Mouse (Mus musculus) retina, postnatal 1 day (tissue): ENCODE results near the gene Brwd1.
"Not testable (repeated sequence)": the region's sequence is repeated elsewhere in the genome, so short reads cannot be mapped to it uniquely, and the experiment has no call there.

Experiments used
- DNase-seq: peaks from one replicate; pipeline ENCODE4 v3.0.0-alpha.2; 2012

Brwd1 gene

DNA sequence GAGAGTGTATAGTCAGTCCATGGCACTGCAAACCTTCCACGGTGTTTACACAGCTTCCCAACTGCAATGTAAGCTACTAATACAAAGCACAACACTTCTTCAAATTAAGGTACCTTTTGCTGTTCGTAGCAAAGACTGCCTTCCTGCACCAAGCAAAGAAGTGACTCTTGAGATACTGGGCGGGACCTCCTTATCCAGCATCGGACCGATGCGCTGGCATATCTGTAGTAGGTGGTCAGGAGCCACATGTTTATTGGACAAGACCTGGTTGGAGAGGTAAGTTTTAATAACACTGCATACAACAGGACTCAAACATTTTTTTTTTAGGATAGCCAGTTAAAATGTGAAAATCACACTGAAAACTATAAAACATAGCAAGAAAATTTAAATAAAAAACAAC, 14.0 kb downstream of the Brwd1 start:
- no peak for DNase-seq

DNA sequence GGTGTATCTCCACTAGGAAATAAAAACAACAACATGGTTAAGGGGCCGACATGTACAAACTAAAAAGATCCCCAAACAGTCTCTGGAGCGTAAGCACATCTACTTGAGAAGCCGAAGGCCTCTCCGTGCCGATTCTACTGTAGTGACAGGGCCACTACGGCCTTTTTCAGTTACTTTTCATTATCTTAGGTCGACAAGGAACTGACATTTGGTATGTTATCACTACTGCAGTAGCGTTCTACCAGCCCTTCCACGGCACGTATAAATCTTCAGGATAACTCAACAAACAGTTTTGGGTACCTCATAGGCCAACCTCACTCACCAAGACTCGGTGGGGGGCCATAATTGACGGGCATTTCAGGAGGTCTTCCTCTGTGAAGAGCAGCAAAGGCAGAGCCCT, 16.2 kb downstream of the Brwd1 start:
- DNase-seq: no peak

DNA sequence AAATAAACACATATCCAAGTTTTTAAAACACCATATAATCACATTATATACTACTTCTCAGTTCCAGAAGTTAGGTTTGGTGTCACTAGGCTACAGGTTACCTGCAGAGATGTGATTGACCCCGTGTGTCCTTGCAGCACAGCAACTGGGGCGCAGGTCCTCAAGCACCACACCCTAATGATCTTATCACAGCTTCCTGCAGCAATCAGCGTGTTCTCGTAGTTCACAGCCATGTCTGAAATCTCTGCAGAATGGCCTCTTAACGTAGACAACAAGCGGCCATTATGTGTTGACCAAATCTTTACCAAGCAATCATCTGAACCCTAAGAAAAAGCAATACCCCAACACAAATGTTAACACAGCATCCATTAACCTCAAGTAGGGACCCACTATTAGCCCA, 17.7 kb downstream of the Brwd1 start:
- DNase-seq: no peak

DNA sequence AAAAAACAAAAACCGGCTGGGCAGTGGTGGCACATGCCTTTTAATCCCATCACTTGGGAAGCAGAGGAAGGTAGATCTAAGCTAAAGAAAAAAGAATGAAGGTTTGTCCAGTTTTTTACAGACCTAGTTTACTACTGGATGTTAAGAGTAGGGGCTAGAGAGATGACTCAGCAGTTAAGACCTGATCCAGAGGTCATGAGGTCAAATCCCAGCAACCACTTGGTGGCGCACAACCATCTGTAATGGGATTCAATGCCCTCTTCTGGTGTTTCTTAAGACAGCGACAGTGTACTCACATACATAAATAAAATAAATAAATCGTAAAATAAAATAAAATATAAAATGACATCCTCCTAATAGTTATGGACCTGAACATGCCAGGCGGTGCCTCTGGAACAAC, 38.2 kb downstream of the Brwd1 start:
- peak; percentile 60 for DNase-seq

DNA sequence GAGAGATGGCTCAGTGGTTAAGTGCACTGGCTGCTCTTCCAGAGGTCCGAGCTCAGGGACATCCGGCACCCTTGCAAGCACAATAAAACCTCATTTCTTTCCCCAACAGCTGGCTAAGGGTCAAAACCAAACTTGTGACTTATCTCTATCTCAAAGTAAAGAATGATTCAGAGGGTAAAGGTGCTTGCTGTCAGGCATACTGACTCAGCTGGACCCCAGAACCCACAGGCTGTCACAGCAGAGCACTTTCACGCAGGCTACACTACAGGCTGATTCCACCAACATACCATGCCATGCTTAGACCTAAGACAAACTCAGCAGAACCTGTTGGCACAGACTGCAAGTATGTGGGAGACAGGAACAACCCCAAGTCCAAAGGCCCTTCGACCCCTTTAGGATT, 41.6 kb downstream of the Brwd1 start:
- no peak for DNase-seq

DNA sequence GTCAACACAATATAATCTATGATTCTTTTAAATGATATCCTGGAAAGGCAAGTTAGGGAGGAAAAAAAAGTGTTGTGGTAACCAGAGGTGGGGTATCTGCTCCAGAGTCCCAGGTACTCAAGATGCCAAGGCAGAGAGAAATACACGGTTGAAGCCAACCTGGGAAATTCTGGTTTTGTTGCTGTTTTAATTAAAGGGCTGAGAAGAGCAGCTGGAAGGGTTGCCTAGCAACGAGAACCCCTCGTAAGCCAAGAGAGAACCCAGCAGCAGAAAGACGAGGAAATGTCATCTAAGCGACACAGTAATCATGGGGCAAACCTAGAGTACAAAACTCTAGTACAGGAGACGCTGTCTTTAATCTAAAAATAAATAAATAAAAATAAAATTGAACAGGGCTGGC, 42.8 kb downstream of the Brwd1 start:
- no peak for DNase-seq

DNA sequence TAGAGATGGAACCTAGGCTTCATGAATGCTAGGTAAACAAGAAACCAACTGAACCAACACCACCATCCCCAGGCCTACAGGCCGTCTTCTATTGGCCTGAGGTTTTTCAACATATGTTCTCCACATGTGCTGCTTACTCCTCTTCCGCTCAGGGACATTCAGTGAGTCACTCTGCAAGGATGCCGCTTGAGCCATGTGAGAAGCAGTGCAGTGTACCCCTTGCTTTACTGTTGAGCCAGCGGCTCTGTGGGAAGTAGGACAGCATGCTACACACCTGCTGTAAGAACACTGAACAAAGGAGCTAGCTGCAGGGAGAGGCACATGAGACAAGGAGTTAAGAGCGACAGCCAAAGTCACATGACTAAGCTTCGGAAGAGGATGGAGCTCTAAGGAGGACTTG, 47.9 kb downstream of the Brwd1 start:
- no peak for DNase-seq

DNA sequence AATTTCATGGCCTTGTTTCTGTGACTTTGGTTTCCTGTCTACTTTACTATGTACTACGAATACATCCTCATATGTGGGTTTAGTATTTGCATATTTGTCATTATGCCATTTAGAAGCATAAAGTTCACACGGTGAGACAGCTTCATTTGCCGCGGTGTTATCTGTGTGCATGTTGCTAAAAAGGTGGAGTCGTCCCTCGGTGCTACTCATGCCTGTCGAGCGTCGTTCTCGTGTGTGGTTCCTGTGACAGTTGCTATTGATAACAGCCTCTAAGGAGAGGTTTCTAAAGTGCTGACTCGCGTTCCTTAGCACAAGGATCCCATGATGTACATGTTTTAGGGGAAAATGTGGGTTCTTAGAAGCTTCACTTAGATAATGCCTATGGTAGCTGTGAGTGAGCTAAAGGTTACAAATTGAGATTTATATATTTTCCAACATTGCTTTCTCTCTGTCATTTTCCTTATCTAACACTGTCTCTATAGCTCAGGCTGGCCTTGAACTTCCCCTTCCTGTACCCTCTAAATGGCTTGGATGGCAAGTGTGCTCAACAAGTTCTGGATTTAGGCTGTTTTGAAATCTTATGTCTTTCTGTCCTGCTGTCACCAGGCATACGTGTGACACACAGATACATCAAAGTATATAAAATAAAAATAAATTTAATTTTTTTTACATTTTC, 49.8 kb downstream of the Brwd1 start:
- no peak for DNase-seq

DNA sequence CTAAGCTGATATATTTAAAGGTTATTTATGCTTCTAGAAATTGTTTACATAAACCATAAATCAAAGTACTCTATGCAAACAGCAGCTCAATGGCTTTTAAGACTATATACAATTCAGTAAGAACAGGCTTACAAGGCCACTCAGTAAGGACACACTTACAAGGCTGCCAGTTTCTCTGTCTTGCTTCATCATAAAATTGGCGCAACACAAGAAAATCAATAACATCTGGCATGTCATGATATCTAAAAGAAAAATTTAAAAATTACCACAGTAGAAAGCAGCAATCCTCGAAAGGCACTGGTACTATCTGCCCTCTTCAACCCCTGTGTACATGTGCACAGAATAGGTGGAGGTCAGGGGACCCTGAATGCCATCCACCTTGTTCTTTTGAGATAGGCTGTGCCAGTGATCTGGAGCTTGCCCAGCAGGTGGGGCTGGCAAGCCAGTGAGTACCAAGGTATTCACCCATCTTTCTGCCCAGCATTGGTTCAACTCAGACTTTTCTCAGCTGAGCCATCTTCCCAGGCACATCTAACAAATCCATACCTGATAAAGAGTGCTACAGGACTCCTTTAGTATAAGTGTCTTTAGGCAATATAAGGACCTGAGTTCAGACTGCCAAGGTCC, 51.7 kb downstream of the Brwd1 start:
- peak; percentile 18 for DNase-seq

DNA sequence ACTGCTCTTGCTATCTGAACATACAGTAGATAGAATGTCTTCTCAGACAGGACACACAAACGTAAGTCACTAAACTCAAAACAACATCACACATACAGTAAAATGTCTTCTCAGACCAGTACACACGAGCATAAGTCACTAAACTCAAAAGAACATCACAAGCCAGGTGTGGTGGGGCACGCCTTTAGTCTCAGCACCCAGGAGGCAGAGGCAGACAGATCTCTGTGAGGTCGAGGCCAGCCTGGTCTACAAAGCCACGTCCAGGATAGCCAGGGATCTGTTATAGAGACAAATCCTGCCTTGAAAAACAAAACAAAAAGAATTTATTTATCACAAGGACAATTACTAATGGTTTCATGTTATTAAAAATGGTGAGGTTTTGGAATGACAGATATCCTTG, 56.1 kb downstream of the Brwd1 start:
- DNase-seq: no peak

DNA sequence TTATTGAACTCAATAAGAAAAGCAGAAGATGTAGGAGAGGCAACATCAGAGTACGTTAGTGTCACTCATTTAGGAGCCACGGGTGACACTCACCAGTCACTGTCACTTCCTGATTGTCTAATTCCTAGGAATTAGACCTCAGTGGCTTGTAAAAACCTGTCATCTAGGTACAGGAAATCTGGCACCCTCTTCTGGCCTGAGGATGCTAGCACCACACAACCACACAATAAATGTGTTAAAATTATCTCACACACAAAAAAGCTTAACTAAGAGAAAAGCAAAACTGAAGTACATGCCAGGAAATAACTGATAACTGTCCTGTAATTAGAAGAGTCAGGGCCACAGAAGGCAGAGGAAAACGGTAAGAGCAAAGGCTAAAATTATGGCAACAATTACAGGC, 57.1 kb downstream of the Brwd1 start:
- no peak for DNase-seq

DNA sequence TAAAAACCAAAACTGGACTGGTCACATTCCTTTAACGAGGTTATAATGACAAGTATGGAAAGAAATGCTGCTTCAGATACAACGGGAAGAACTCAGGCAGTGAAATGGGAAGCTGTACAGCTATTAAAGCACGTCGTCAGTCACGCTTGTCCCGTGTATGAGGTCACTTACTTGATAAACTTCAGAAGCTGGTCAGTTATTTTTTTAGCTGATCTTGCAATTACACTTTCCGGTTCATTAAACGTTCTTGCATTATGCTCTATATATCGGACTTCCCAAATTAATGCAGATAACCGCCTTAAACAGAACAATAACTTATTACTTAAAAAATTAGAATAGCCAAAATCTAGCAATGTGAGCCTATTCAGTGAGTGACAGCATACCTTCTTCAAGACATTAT, 61.3 kb downstream of the Brwd1 start:
- DNase-seq: no peak

DNA sequence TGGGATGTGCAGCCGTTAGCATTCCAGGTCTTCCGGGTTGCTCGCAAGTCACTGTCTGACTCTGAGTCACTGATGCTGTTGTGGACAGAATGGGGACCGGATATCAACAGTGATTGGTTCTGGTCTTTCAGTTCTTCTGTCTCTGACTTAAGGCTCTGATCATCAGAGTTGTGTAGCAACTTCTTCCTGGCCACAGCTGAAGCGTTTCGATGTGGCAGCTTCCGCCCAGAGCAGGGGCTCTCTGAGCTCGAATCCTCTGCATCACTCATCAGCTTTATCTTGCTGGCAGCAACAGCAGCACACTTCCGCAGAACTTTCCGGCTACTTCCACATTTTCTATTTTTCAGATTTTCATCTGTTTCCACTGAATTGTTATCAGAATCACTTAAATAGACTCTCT, 73.2 kb downstream of the Brwd1 start:
- not testable (repeated sequence) for DNase-seq

DNA sequence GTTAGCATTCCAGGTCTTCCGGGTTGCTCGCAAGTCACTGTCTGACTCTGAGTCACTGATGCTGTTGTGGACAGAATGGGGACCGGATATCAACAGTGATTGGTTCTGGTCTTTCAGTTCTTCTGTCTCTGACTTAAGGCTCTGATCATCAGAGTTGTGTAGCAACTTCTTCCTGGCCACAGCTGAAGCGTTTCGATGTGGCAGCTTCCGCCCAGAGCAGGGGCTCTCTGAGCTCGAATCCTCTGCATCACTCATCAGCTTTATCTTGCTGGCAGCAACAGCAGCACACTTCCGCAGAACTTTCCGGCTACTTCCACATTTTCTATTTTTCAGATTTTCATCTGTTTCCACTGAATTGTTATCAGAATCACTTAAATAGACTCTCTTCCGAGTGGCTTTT, 78.0 kb downstream of the Brwd1 start:
- not testable (repeated sequence) for DNase-seq

DNA sequence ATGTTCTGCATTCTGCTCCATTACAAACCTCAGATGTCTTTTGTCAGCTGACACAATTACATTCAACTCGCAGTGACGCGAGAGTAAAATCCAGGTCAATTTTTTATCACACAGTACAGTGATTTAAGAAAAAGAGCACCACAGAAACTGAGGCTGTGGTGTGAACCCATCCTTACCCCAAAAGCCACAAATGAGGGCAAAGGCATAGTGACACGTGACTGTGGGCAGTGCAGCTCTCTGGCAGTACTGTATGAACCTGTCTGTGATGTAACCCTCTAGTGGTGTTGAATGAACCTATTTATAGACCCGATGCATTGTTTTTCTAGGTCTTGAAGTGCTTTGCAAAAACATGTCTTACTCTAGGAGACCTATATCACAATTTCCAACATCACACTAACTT, 83.0 kb downstream of the Brwd1 start:
- peak; percentile 23 for DNase-seq

DNA sequence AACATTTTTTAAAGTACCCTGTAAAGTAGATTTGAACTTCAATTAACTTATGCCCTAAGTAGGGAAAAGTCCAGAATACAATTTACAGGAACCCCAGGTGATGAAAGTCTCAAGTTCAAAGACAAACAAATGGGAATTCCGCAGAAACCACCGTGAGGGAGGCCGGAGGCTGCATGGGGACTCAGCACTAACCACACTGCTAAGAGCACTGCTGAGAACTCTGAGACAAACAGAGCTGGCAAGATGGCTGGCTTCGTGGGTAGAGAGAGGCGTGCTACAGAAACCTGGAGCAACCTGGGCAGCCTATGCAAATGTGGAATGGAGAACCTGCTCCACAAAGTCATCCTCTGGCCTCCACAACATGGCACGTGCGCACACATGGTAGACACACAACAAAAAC, 86.2 kb downstream of the Brwd1 start:
- DNase-seq: no peak

DNA sequence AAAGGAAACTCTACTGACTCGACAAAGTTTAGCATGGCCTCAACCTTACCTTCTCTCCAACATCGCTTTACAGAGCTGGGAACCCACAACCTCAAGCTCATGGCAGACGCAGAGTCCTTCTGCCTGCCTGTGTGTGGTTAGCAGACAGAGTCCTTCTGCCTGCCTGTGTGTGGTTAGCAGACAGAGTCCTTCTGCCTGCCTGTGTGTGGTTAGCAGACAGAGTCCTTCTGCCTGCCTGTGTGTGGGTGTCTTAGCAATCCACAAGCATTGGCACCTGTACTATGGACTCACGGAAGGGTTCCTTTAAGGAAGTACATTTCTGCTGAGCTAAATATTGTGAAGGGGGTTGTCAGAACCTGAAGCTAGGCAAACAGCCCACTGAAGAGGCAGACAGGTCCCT, 87.8 kb downstream of the Brwd1 start:
- DNase-seq: not testable (repeated sequence)

DNA sequence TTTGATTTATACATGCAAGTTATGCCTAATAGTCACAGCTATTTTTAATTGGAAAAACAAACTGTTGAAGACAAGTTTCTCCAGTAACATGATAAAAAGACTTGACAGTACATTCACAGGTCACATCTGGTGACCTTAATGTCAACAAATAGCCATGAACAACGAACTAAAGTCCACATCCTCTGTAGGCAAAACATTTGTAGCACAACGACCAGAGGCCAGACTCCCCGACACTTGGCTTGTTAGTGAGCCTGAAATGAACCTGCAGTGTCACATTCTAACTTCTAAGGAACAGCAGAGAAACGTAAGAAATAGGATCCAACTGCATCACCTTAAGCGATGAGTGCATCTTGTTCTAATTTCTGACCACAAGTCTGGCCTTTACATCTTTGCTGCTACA, 89.7 kb downstream of the Brwd1 start:
- DNase-seq: no peak

DNA sequence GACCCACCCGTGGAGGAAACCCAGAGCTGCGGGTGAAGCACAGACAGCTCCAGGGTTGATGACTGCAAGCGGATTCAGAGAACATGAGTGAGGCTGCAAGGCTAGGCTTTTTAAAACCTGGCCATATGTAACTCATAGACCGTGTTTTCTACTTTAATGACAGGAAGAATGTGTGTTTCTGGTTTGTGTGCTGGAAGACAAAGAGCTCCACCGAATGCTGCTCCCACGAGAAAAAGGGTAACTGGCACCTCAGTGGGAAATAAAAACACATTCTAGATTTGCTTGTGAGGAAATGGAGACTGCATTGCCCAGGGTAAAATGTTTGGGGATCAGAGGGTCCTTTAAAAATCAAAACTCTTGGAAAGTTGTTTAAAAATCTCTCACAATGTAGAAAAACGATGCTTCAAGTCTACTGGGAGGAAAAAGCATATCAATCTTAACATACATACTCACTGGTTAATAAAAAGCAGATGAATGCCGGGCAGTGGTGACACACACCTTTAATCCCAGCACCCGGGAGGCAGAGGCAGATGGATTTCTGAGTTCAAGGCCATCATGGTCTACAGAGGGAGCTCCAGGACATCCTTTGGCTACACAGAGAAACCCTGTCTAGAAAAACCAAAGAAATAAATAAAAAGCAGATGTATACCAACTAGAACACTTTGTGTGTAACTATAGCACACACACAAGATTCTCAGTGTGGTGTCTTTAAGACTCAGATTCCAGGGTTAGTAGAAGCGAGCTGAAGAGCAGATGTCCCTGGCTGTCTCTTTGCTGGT, 91.0 kb downstream of the Brwd1 start:
- DNase-seq: peak; percentile 23

DNA sequence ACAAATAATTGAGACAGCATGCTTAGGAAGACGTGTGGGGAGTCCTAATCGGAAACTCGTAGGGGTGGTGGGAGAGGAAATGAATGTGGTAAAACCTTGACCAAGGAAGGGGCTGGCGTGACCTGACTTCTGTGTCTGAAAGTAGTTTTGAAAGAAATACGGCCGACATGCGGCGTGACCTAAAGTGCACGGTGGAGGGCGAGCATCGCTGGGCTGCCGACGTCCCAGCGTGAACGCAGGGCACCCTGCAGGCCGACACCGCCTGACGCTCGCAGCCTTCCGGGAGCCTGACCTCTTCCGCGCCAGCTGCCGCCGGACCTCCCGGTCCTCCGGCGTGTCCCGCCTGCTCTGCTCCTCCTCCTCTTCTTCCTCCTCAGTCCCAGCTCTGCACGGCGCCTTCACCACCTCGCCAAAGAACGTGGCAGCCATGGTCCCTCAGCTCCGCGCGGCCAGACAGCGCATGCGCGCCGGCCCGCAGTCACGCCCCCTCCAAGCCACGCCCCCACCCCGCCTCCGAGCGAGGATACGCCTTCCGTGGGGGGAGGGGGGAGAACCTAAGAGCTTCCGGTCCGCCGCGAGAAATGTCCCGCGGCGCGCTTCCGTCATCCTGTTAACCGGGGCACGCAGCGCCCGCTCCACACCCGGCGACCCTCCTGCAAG, 91.7 kb downstream of the Brwd1 start, which contains the start of gene Psmg1:
Gene Psmg1, minus strand, starts transcription at position 499 of the 660 bp plus-strand sequence.
- peak; percentile 97 for DNase-seq

DNA sequence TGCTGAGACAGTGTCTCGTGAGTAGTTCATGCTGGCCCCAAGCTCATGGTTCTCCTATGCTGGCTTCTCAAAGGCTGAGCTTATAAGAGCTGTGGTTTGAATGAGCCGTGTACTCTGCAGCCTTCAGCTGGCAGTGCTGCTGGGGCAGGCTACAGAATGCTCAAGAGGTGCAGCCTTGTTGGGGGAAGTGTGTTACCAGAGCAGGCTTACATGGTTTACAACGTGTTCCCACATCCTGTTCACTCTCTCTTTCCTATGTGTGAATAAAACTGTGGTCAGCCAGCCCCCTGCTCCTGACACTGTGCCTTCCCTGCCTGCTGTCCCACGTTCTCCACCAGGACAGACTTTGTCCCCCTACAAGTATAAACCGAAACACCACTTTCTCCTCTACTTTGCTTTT, 97.4 kb downstream of the Brwd1 start:
- DNase-seq: no peak

DNA sequence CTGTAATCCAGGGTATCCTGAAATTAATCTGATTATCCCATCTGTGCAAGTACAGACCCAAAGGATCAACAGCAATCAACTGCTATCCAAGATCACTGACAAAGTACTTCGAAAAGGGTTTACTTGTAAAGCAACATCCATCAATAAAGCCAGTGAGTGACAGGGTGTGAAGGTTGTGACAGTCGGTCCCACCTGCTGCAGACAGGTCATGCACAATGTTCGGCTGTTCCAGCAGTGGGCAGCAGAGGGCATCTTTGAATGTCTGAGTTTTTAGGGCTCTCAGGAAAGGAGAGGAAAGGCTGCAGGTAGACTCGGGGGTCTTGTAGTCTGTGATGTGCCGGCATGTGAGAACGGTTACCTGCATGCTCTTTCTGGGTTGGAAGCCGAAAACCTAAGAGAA, 98.7 kb downstream of the Brwd1 start:
- DNase-seq: peak; percentile 60

DNA sequence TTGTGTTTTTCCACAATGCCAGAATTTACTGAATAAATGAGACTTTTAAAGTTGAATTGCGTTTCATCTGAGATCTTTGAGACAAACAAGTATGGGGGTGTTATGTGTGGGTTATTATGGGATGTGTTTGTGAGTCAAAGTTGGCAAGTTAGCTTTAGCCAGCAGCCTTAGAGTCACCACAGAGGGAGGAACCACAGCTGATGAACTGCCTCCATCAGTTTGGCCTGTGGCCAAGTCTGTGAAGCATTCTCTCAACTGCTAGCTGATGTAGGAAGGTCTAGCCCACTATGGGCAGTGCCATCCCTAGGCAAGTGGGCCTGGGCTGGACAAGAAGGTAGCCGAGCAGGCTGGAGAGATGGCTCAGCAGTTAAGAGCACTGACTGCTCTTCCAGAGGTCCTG, 111.5 kb downstream of the Brwd1 start:
- no peak for DNase-seq

DNA sequence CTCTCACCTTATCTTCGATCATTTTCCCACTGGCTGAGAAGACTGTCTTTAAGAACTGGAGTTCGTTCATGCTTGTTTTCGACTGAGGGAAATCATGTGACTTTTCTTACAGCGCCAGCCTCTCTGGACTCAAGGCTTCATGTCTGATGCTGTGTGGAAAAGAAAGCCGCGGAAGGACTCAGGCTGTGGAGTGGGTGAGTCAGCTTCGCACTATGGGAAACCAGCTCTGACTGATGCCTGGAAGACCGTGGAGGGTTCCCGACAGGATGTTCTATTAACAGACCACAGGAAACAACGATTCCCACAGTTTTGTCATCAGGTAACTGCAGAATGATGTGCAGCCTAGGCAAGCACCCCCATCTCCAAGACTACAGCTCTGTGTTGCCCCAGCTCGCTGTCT, 114.9 kb downstream of the Brwd1 start:
- DNase-seq: no peak
